Mouse (Mus musculus): ENCODE measurements around the gene Fntb.

- TF ChIP-seq CTCF (IDR thresholded peaks at IDR 0.05; ENCODE audit: extremely low read depth, insufficient read depth, low read length) (no peak), POLR2A (IDR thresholded peaks at IDR 0.05; ENCODE audit: extremely low read depth, insufficient read depth, low read length) (no peak)
These were observed 172.6 kb downstream of the Fntb start for GRCm38 (mm10) chr12:76938013-76938412.
